Mouse (Mus musculus) embryonic facial prominence, embryonic 13.5 days (tissue): ENCODE data around the gene Dnah14. TPM values are rescaled to one million over a fixed set of nuclear protein-coding genes. Genes with fewer than 3 reads are reported as not detected.
A peak's percentile ranks its signal among the peaks of the same experiment; 100 is the strongest.

Experiments
- ATAC-seq: fragments of 200-750 bp; cut with Nextera tagmentation; 2 replicates; pipeline ENCODE4 v1.8.0; 2017; ENCODE audit warnings: low read depth; ENCODE audit not compliant: insufficient number of reproducible peaks, insufficient read depth, low FRiP score, low TSS enrichment
- H3K27ac ChIP-seq: fragments of 300-500 bp; sonication (generic); 2 replicates; pipeline ENCODE4 v1.5.1; 2015; ENCODE audit warnings: moderate library complexity, mild to moderate bottlenecking, inconsistent platforms
- H3K27me3 ChIP-seq: fragments of 300-500 bp; sonication (generic); 2 replicates; pipeline ENCODE4 v1.6.1; 2015; ENCODE audit warnings: mild to moderate bottlenecking, inconsistent platforms
- H3K36me3 ChIP-seq: fragments of 300-500 bp; sonication (generic); 2 replicates; pipeline ENCODE4 v1.6.1; 2015; ENCODE audit warnings: mild to moderate bottlenecking, inconsistent platforms
- H3K4me1 ChIP-seq: fragments of 300-500 bp; sonication (generic); 2 replicates; pipeline ENCODE4 v1.6.1; 2015; ENCODE audit warnings: inconsistent platforms
- H3K4me2 ChIP-seq: fragments of 300-500 bp; sonication (generic); 2 replicates; pipeline ENCODE4 v1.6.1; 2015; ENCODE audit warnings: moderate library complexity, mild to moderate bottlenecking, inconsistent platforms
- H3K4me3 ChIP-seq: fragments of 300-500 bp; sonication (generic); 2 replicates; pipeline ENCODE4 v1.5.1; 2015; ENCODE audit warnings: mild to moderate bottlenecking, inconsistent platforms
- H3K9ac ChIP-seq: fragments of 300-500 bp; sonication (generic); 2 replicates; pipeline ENCODE4 v1.6.1; 2015; ENCODE audit warnings: mild to moderate bottlenecking, inconsistent platforms
- H3K9me3 ChIP-seq: fragments of 300-500 bp; sonication (generic); 2 replicates; pipeline ENCODE4 v1.6.1; 2016; ENCODE audit warnings: inconsistent platforms
- WGBS: fragments of 180-500 bp; shearing (Covaris S2); methylation state at CpG from one replicate; pipeline ENCODE4 v1.1.7; 2015; ENCODE audit warnings: mixed read lengths; 5-methylcytosine and 5-hydroxymethylcytosine counted together
- polyA plus RNA-seq: library from polyadenylated mRNA; unstranded; fragments of >200 nt; fragmentation: Nextera tagmentation; extraction: Ambion mirVana; gene quantifications from 2 replicates; pipeline ENCODE4 v1.2.1, GENCODE M21; 2015

Gene Dnah14
- polyA plus RNA-seq, 1 experiment from 2014 or later = 1.4 TPM

- no peak overlapping the region for H3K9ac ChIP-seq
- H3K36me3 ChIP-seq = no peaks in the 10 kb centered on the region
Measured at GRCm38 (mm10) chr1:181800667-181801066, 224.3 kb downstream of the Dnah14 start.

GRCm38 (mm10) chr1:181811481-181812223 lies 235.3 kb downstream of the Dnah14 start:
- Histone ChIP-seq H3K4me3 (no peak overlapping the region), H3K9me3 (no peaks in the 10 kb centered on the region), H3K9ac (no peak overlapping the region), H3K4me2 (no peak overlapping the region), H3K27ac (no peak overlapping the region), H3K4me1 (no peaks in the 10 kb centered on the region), H3K36me3 (peaks cover 27% of the 10 kb centered on the region), H3K27me3 (no peaks in the 10 kb centered on the region)
- 88% methylated on average over 18 of the region's 18 CpGs for WGBS
- ATAC-seq = no peak

More at GRCm38 (mm10) chr1:181800667-181801066, 224.3 kb downstream of the Dnah14 start:
- WGBS = 78% methylated on average over 4 of the region's 4 CpGs
- H3K9me3 ChIP-seq = no peaks in the 10 kb centered on the region
- H3K27ac ChIP-seq = no peak overlapping the region
- no peak overlapping the region for H3K4me2 ChIP-seq
- H3K27me3 ChIP-seq = no peaks in the 10 kb centered on the region
- H3K4me1 ChIP-seq = no peaks in the 10 kb centered on the region
- no peak for ATAC-seq
- H3K4me3 ChIP-seq = no peak overlapping the region

DNA sequence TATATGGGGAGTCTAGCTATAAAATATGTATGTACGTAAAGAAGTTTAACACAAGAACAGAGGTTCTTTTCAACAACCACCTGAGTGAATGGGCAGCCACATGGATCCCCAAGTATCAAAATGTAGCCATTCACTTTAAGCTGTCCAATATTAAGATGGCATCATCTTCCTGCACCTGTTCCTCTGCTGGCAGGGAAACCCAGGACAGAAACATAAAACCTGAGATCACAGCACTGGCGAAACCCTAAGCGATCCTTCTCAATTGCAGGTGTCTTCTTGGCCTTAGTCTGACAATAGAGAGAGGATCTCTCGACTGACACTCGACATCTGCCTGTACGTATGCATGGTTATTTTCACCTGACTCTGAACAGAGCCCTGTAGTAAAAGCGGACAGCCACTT lies 250.4 kb downstream of the Dnah14 start:
- Histone ChIP-seq H3K9me3 (no peaks in the 10 kb centered on the region), H3K4me2 (no peak overlapping the region), H3K27me3 (no peaks in the 10 kb centered on the region), H3K4me3 (no peak overlapping the region), H3K36me3 (peaks cover 96% of the 10 kb centered on the region), H3K27ac (no peak overlapping the region), H3K4me1 (no peaks in the 10 kb centered on the region), H3K9ac (no peak overlapping the region)
- 87% methylated on average over 7 of the region's 7 CpGs for whole genome bisulfite sequencing
- no peak for ATAC-seq

GRCm38 (mm10) chr1:181828365-181828764 lies 252.0 kb downstream of the Dnah14 start:
- Histone ChIP-seq H3K36me3 (peaks cover 98% of the 10 kb centered on the region), H3K27ac (no peak overlapping the region), H3K9me3 (no peaks in the 10 kb centered on the region), H3K4me2 (no peak overlapping the region), H3K27me3 (no peaks in the 10 kb centered on the region), H3K4me1 (no peaks in the 10 kb centered on the region), H3K4me3 (no peak overlapping the region), H3K9ac (no peak overlapping the region)
- no peak for ATAC-seq
- WGBS = 96% methylated on average over 5 of the region's 5 CpGs

DNA sequence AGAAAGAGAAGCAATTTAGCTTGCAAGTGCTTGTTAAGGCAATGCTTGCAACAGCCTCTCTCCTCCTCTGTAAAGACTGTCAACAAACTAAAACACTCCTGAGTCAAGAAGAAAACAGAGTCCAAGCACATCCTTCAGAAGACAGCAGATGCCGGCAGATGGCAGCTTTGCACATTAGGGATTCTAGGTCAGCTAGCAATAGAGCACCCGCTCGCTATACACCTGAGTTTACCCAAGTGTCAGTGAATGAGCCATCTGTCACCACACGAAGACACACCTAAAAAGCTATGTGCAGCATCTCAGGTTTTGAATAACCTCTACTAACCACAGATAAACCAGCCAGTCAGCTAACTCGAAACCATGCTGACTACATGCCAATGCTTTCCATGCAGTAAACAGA lies 256.4 kb downstream of the Dnah14 start:
- peaks cover 88% of the 10 kb centered on the region for H3K36me3 ChIP-seq
- 94% methylated on average over 5 of the region's 5 CpGs for WGBS
- H3K4me3 ChIP-seq = no peak overlapping the region
- no peak overlapping the region for H3K9ac ChIP-seq
- H3K4me1 ChIP-seq = no peaks in the 10 kb centered on the region
- no peak overlapping the region for H3K4me2 ChIP-seq
- no peak overlapping the region for H3K27ac ChIP-seq
- H3K9me3 ChIP-seq = no peaks in the 10 kb centered on the region
- ATAC-seq = no peak
- no peaks in the 10 kb centered on the region for H3K27me3 ChIP-seq

DNA sequence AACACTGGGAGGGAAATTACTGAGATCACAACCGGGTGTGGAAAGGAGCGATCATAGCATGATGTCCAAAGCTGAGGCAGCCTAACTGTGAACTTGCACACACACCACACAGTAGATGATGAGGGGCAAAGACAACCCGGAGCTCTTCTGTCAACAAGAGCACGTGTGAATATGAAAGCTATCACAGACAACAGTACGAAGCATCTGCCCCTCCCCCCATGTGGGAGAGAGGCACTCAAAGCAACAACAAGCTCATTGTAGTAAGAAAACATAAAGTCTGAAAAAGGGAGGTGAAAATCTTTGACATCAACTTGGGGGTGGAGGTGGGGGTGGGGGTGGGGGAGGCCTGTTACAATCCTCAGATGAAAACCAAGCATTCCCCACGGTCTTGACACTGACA lies 256.8 kb downstream of the Dnah14 start:
- Histone ChIP-seq H3K27me3 (no peaks in the 10 kb centered on the region), H3K27ac (no peak overlapping the region), H3K9ac (no peak overlapping the region), H3K4me3 (no peak overlapping the region), H3K4me1 (no peaks in the 10 kb centered on the region), H3K36me3 (peaks cover 88% of the 10 kb centered on the region), H3K4me2 (no peak overlapping the region), H3K9me3 (no peaks in the 10 kb centered on the region)
- no peak for ATAC-seq
- WGBS = 84% methylated on average over 6 of the region's 6 CpGs

- no peak overlapping the region for H3K27ac ChIP-seq
- no peak for ATAC-seq
- H3K9me3 ChIP-seq = no peaks in the 10 kb centered on the region
- H3K27me3 ChIP-seq = no peaks in the 10 kb centered on the region
- H3K9ac ChIP-seq = no peak overlapping the region
- no peak overlapping the region for H3K4me2 ChIP-seq
- 81% methylated on average over 5 of the region's 5 CpGs for whole genome bisulfite sequencing
- H3K4me3 ChIP-seq = no peak overlapping the region
- peaks cover 39% of the 10 kb centered on the region for H3K36me3 ChIP-seq
- H3K4me1 ChIP-seq = peaks cover 25% of the 10 kb centered on the region
Measured at GRCm38 (mm10) chr1:181838111-181838510, 261.8 kb downstream of the Dnah14 start.

DNA sequence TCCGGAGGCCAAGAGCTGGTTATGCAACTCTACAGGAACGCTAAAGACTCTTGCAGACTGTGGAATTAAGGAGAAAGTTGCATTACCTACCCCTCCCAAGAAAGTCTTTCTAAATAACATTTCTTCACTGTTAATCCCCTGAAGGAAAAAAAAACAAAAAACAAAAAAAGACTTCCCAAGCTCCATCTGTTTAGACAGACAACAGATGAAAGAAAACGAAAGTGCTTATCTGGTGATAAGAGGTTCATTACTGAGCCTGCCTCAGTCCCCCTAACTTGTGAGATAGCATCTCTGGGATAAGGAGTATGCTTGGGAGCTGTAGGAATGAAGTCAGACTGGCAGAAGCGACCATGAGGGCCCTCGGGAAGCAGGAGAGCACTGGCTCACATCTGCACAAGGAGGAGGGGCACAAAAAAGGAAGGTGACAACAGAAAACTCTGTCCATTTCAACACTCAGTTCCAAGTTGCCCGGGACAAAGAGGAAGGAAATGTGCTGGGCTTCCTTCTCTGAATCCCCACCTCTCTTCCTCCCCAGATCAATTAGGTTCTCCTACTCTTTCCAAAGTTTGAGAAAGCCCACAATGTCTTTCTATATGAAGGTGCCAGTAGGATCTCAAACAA lies 263.5 kb downstream of the Dnah14 start:
- Histone ChIP-seq H3K27ac (no peak overlapping the region), H3K36me3 (peaks cover 25% of the 10 kb centered on the region), H3K9me3 (no peaks in the 10 kb centered on the region), H3K4me3 (peak overlapping the region; percentile 24), H3K9ac (peak overlapping the region; percentile 44), H3K4me2 (peak overlapping the region; percentile 84), H3K27me3 (no peaks in the 10 kb centered on the region), H3K4me1 (peaks cover 30% of the 10 kb centered on the region)
- ATAC-seq = no peak
- 16% methylated on average over 6 of the region's 6 CpGs for WGBS

DNA sequence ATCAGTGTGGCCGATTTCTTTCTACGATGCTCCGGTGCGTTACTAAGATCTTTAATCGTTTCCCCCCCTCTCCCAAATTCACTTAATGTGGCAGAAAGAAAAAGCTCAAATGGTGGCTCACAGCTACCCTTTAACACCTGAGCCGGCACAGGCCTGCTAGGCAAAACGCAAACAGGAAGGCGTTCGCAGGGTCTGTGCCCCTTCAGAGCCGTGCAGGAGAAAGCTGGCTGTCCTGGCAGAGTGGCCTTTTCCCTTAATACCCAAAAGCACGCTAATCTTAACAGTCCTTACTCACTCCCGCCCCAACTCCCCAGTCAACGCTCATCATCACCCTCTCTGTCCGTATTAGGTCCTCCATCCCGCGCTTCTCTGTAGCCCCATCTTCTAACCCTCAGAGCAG lies 265.0 kb downstream of the Dnah14 start:
- peak overlapping the region; percentile 93 for H3K4me3 ChIP-seq
- peaks cover 30% of the 10 kb centered on the region for H3K4me1 ChIP-seq
- no peaks in the 10 kb centered on the region for H3K27me3 ChIP-seq
- H3K9ac ChIP-seq = peak overlapping the region; percentile 93
- WGBS = under 1% methylated on average over 16 of the region's 16 CpGs
- peak overlapping the region; percentile 84 for H3K4me2 ChIP-seq
- ATAC-seq = no peak
- peak overlapping the region; percentile 93 for H3K27ac ChIP-seq
- H3K36me3 ChIP-seq = peaks cover 10% of the 10 kb centered on the region
- H3K9me3 ChIP-seq = no peaks in the 10 kb centered on the region

DNA sequence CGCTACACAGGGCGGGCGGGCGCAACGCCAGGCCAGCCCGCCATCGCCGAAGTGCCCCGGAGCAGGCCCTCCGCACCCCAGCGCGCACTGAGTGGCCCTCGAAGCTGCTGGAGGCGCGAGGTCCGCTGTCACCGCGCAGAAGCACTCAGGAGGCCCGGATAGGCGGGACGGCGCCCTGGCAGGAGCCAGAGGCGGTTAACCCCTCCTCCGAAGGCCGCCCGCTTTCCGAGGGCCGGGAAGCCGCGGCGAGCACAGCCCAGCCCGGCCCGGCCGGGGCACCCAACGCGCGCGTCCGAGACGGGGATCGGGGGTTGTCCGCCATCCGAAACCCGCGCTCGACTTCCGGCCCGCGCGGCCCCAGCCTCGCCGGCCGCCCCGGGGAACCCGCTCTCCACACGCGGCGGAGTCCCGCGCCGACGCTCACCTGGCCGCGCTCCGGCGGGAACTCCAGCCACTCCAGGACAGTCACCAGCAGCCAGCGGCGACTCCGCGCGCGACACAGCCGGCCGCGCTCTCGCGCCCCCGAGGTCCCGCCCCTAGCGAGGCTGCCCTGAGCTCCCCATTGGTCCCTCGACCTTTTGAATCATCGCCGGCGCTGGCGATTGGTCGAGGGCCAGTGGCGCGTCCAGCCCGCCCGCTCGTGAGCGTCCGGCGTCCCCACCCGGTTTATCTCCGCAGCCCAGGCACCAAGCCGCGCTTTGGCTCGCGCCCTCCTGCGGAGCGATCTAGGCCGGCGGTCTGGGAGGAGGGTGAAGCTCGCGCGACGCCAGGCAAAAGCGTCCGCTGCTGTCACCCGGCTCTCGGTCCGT lies 265.7 kb downstream of the Dnah14 start:
- H3K36me3 ChIP-seq = peaks cover 4% of the 10 kb centered on the region; the same call in 1 of the 2 replicates
- no peaks in the 10 kb centered on the region for H3K9me3 ChIP-seq
- WGBS = under 1% methylated on average over 108 of the region's 113 CpGs
- peaks cover 30% of the 10 kb centered on the region for H3K4me1 ChIP-seq
- H3K27me3 ChIP-seq = no peaks in the 10 kb centered on the region
- H3K9ac ChIP-seq = peak overlapping the region; percentile 93
- peak overlapping the region; percentile 93 for H3K27ac ChIP-seq
- peak; percentile 94 for ATAC-seq
- peak overlapping the region; percentile 84 for H3K4me2 ChIP-seq
- peak overlapping the region; percentile 93 for H3K4me3 ChIP-seq

GRCm38 (mm10) chr1:181842781-181843180 lies 266.4 kb downstream of the Dnah14 start, which contains the start of gene Lbr:
Gene Lbr, minus strand, starts transcription at chr1:181843046.
- Histone ChIP-seq H3K9ac (peak within 1 kb of the TSS; percentile 93), H3K27ac (peak within 1 kb of the TSS; percentile 93), H3K9me3 (no peaks in the 10 kb centered on the region), H3K36me3 (0 out of 2 replicates have a peak, but pooled peaks cover 4% of the 10 kb centered on the region), H3K4me2 (peak within 1 kb of the TSS; percentile 84), H3K4me3 (peak within 1 kb of the TSS; percentile 93), H3K4me1 (peaks cover 30% of the 10 kb centered on the region), H3K27me3 (no peaks in the 10 kb centered on the region)
- 0% methylated on average over 14 of the region's 14 CpGs for WGBS
- no peak for ATAC-seq
